Mouse (Mus musculus): ENCODE data around the gene Cdh6.

GRCm38 (mm10) chr15:13076908-13077669 lies 96.4 kb downstream of the Cdh6 start:
- TF ChIP-seq POLR2A (IDR thresholded peaks at IDR 0.05; ENCODE audit: extremely low read depth, insufficient read depth, low read length) (no peak), CTCF (IDR thresholded peaks at IDR 0.05; ENCODE audit: extremely low read depth, insufficient read depth, low read length) (no peak)
